Mouse (Mus musculus): ENCODE measurements around the gene Cfap20. TPM values are rescaled to one million over a fixed set of nuclear protein-coding genes. Genes with fewer than 3 reads are reported as not detected.
A peak's percentile ranks its signal among the peaks of the same experiment; 100 is the strongest.

Cfap20 gene
- polyA plus RNA-seq, 1 experiment from 2014 or later: 151 TPM

GRCm38 (mm10) chr8:95373389-95374002, 61.2 kb downstream of the Cfap20 start:
- Histone ChIP-seq H3K4me2 (no peak overlapping the region), H3K36me3 (peaks cover 61% of the 10 kb centered on the region), H3K4me1 (peaks cover 63% of the 10 kb centered on the region), H3K27ac (replicated peaks) (peak overlapping the region; percentile 45), H3K4me3 (no peak overlapping the region), H3K9me3 (no peaks in the 10 kb centered on the region), H3K9ac (peak overlapping the region; percentile 3; the same call in 1 of the 2 replicates), H3K27me3 (replicated peaks) (no peaks in the 10 kb centered on the region)
- no peak for ATAC-seq (ENCODE audit: extremely low read depth, insufficient number of reproducible peaks, low FRiP score, low TSS enrichment)
- WGBS: 56% methylated on average over 12 of the region's 12 CpGs

Other genes with a start within 250 kb of the Cfap20 start
- 10.6 and 12.1 TPM in 2 replicates for gene Kifc3, start 232.1 kb downstream of the Cfap20 start, polyA plus RNA-seq (2015; fragmentation: Nextera tagmentation; extraction: Ambion mirVana)
- gene Cngb1, start 128.3 kb downstream of the Cfap20 start, polyA plus RNA-seq (2015; fragmentation: Nextera tagmentation; extraction: Ambion mirVana): 0.47 and 0.55 TPM in 2 replicates
- 0.40 TPM in 1 of 2 replicates, not detected in the other for gene Tepp, start 124.3 kb downstream of the Cfap20 start, polyA plus RNA-seq (2015; fragmentation: Nextera tagmentation; extraction: Ambion mirVana)
- gene Zfp319, start 102.9 kb downstream of the Cfap20 start, polyA plus RNA-seq (2015; fragmentation: Nextera tagmentation; extraction: Ambion mirVana): 5.6 and 5.9 TPM in 2 replicates
- 25.5 and 29.1 TPM in 2 replicates for gene Usb1, start 102.6 kb downstream of the Cfap20 start, polyA plus RNA-seq (2015; fragmentation: Nextera tagmentation; extraction: Ambion mirVana)
- gene Mmp15, start 82.6 kb downstream of the Cfap20 start, polyA plus RNA-seq (2015; fragmentation: Nextera tagmentation; extraction: Ambion mirVana): 42.5 and 43.4 TPM in 2 replicates
- gene Csnk2a2, start 55.2 kb upstream of the Cfap20 start, polyA plus RNA-seq (2015; fragmentation: Nextera tagmentation; extraction: Ambion mirVana): 7.1 TPM in 2 replicates
- gene Ccdc113, start 99.2 kb upstream of the Cfap20 start, polyA plus RNA-seq (2015; fragmentation: Nextera tagmentation; extraction: Ambion mirVana): 2.2 and 2.4 TPM in 2 replicates
- gene Prss54, start 141.5 kb upstream of the Cfap20 start, polyA plus RNA-seq (2015; fragmentation: Nextera tagmentation; extraction: Ambion mirVana): not detected in 2 replicates
- 15.7 and 16.4 TPM in 2 replicates for gene Gins3, start 198.6 kb upstream of the Cfap20 start, polyA plus RNA-seq (2015; fragmentation: Nextera tagmentation; extraction: Ambion mirVana)
- 256 and 289 TPM in 2 replicates for gene Ndrg4, start 242.1 kb upstream of the Cfap20 start, polyA plus RNA-seq (2015; fragmentation: Nextera tagmentation; extraction: Ambion mirVana)